Mouse (Mus musculus) thymus, adult 2 months (tissue): ENCODE data around the gene Akap7. TPM values are rescaled to one million over a fixed set of nuclear protein-coding genes. Genes with fewer than 3 reads are reported as not detected.

Experiments
- DNase-seq: peaks from one replicate; pipeline ENCODE4 v3.0.0; 2021
- H3K27ac ChIP-seq: fragments of 200-500 bp; 2 replicates; pipeline ENCODE4 v1.5.1; 2012; ENCODE audit warnings: low read length, control low read depth; ENCODE audit not compliant: control insufficient read depth, insufficient read depth
- H3K27me3 ChIP-seq: fragments of 200-500 bp; 2 replicates; pipeline ENCODE4 v1.6.1; 2012; ENCODE audit warnings: mild to moderate bottlenecking, low read length, moderate library complexity, mixed read lengths; ENCODE audit not compliant: control insufficient read depth, insufficient read depth
- H3K36me3 ChIP-seq: fragments of 200-500 bp; 2 replicates; pipeline ENCODE4 v1.6.1; 2012; ENCODE audit warnings: mild to moderate bottlenecking, low read length, moderate library complexity; ENCODE audit not compliant: control insufficient read depth, insufficient read depth
- H3K4me1 ChIP-seq: fragments of 200-500 bp; replicated peaks from 2 replicates; pipeline ENCODE4 v1.6.1; 2012; ENCODE audit warnings: low read length; ENCODE audit not compliant: control insufficient read depth, insufficient read depth
- H3K4me3 ChIP-seq: fragments of 200-500 bp; 2 replicates; pipeline ENCODE4 v1.5.1; 2012; ENCODE audit warnings: mild to moderate bottlenecking, low read length, control low read depth, moderate library complexity; ENCODE audit not compliant: control insufficient read depth, insufficient read depth
- CTCF ChIP-seq: fragments of 200-500 bp; IDR thresholded peaks from 2 replicates; pipeline ENCODE4 v1.5.1; 2012; ENCODE audit warnings: mild to moderate bottlenecking, control low read depth, low read length, moderate library complexity, borderline replicate concordance; ENCODE audit not compliant: control insufficient read depth, poor library complexity, insufficient read depth; ENCODE audit errors: extremely low read depth
- POLR2A ChIP-seq: fragments of 200-500 bp; IDR thresholded peaks from 2 replicates; pipeline ENCODE4 v1.6.1; 2012; ENCODE audit warnings: mild to moderate bottlenecking, low read length, control low read depth, moderate library complexity; ENCODE audit not compliant: control insufficient read depth, poor library complexity, insufficient read depth; ENCODE audit errors: extremely low read depth
- WGBS: fragments of 180-500 bp; shearing (Covaris S2); methylation state at CpG from one replicate; pipeline ENCODE4 v1.1.7; 2018; 5-methylcytosine and 5-hydroxymethylcytosine counted together
- polyA plus RNA-seq: library from polyadenylated mRNA; depleted of rRNA; stranded (reverse); fragments of >200 nt; gene quantifications from 2 replicates; pipeline ENCODE4 v1.2.3, GENCODE M21; 2012

Akap7 gene
- polyA plus RNA-seq, 1 experiment = 1.8 TPM

DNA sequence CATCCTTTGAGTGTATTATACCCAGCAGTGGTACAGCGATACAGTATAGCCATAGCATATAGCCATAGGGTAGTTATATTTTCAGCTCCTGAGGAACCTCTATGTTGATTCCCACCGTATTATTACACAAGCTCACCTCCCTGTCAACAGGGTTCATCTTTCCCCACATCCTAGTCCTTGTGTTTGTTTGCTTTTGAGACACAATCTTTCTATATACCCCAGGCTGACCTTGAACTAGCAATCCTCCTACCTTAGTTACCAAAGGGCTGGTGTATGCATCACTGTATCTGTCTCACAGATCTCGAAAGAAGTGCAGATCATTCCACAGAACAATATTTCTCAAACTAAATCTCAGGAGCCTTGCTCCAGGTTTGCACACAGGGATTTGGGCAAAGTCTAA is 13.9 kb downstream of the Akap7 start:
- no peak for DNase-seq
- TF ChIP-seq POLR2A (no peak), CTCF (no peak)
- WGBS = 98% methylated on average over 3 of the region's 3 CpGs
- Histone ChIP-seq H3K27me3 (no peaks in the 10 kb centered on the region), H3K36me3 (no peaks in the 10 kb centered on the region), H3K4me3 (no peak overlapping the region), H3K27ac (no peak overlapping the region), H3K4me1 (0 out of 2 replicates have a peak, but pooled peaks cover 2% of the 10 kb centered on the region)

DNA sequence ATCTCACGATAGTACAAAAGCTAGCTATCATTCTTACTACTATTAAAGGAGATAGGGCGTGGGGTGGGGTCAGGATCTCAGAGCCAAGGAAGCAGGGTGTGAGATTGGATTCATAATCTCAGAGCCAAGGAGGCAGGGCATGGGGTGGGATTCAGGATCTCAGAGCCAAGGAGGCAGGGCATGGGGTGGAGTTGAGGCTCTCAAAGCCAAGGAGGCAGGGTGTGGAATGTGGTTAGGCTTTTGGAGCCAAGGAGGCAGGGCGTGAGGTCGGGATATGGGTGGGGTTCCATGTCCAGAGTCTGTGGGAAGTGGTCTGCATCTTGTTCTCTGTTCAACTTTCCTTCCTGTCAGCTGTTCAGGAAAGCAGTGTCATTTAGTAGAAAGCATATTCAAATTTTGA is 16.6 kb downstream of the Akap7 start:
- no peak overlapping the region for H3K27ac ChIP-seq
- no peak for DNase-seq
- no peak overlapping the region for H3K4me3 ChIP-seq
- no peaks in the 10 kb centered on the region for H3K36me3 ChIP-seq
- no peaks in the 10 kb centered on the region for H3K27me3 ChIP-seq
- 80% methylated on average over 4 of the region's 4 CpGs for WGBS
- TF ChIP-seq POLR2A (no peak), CTCF (no peak)
- H3K4me1 ChIP-seq = no peaks in the 10 kb centered on the region

DNA sequence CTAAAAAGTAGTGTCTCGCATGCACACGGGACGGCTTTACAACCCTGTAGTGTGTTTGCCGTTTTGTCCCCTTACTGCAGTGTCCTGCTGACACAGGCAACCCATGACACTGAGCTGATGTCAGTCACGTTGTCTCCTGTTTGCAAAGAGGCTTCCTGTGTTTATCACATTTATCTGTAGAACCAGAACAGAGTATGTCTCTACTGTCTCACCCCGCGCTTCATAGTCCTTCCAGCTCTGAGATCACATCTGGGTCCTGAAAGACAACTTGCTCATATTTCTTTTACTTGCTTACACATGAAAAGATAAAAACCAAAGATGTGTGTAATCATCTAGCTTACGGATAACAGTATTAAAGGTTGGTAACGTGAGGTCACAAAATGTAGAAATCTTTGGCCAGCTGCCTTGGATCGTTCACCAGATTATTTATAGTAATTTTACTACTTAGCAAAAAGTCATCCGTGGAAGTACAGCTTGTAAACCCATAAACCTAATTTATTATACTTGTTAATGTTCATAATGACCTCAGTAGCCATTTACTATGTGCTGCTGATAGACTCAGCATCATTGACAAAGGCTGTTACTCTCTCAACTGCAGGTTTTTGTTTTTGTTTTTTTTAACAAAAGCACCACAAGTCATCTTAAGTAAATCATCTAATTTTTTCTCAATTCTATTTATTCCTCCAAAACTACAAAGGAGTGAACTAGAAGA is 22.4 kb downstream of the Akap7 start:
- Histone ChIP-seq H3K4me1 (no peaks in the 10 kb centered on the region), H3K4me3 (no peak overlapping the region), H3K36me3 (no peaks in the 10 kb centered on the region), H3K27me3 (no peaks in the 10 kb centered on the region), H3K27ac (no peak overlapping the region)
- TF ChIP-seq POLR2A (no peak), CTCF (no peak)
- WGBS = 90% methylated on average over 11 of the region's 11 CpGs
- DNase-seq = no peak

DNA sequence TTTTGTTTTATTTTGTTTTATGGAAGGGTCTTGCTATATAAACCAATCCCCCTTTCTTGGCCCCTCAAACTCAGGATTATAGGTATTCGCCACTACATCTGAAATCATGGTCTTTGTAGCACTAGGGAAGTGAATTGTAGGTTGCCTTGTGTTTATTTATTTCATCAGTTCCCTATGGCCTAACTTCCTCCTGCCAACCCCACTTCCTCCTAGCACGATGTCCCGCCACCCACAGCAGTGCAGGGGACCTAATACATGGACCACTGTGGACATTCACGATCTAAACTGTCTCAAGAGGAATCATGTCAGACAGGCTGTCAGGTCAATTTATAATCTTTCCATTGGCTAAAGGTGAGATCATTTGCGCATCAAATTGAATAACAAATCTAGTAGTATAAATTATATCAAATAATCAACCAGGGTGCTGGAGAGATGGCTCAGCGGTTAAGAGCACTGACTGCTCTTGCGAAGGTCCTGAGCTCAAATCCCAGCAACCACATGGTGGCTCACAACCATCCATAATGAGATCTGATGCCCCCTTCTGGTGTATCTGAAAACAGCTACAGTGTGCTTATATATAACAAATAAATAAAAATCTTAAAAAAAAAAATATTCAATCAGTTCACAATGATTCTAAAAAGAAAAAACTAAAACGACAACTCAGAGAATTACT is 23.1 kb downstream of the Akap7 start:
- H3K4me1 ChIP-seq = no peaks in the 10 kb centered on the region
- no peak for TF ChIP-seq POLR2A
- TF ChIP-seq CTCF = no peak
- no peak overlapping the region for H3K4me3 ChIP-seq
- no peak for DNase-seq
- WGBS = 83% methylated on average over 8 of the region's 8 CpGs
- no peaks in the 10 kb centered on the region for H3K36me3 ChIP-seq
- no peak overlapping the region for H3K27ac ChIP-seq
- no peaks in the 10 kb centered on the region for H3K27me3 ChIP-seq

DNA sequence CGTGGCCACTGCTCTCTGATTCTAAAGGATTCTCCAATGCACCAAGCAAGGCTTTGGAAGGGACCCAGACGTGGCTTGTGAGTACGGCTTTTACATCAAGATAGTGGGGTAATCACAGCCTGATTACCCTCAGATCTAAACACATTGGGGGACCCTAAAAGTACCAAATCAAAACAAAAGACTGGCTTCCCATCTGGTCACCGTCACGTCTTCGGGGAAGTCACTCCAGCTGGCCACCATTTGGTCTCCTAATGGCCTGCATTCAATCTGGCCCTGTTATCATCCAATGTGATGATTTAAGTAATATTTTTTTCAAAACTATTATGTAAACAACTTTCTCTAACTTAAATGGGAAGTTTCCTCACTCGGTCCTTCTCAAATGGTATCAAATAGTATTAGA is 24.3 kb downstream of the Akap7 start:
- no peaks in the 10 kb centered on the region for H3K36me3 ChIP-seq
- TF ChIP-seq POLR2A (no peak), CTCF (no peak)
- no peak overlapping the region for H3K27ac ChIP-seq
- 97% methylated on average over 7 of the region's 7 CpGs for WGBS
- no peaks in the 10 kb centered on the region for H3K4me1 ChIP-seq
- no peak overlapping the region for H3K4me3 ChIP-seq
- no peak for DNase-seq
- H3K27me3 ChIP-seq = no peaks in the 10 kb centered on the region

DNA sequence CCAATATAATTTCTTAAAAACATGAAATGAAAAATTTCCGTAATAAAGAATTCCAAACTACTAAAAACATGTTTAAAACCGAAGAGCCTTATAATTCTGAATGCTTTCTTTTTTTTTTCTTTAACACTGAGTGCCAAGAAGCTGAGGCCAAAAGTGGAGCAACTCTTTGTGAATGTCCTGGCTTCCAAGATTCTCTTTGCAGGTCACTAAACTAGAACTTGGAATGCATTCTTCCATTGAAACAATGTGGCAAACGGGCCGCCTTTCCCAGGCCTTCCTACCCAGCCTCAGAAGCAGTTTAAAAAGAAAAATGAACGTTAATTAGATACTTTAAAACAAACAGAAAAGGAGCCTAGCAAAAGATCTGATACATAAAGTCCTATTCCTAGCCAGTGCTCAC is 27.5 kb downstream of the Akap7 start:
- 96% methylated on average over 5 of the region's 5 CpGs for WGBS
- DNase-seq = no peak
- no peak for TF ChIP-seq CTCF
- TF ChIP-seq POLR2A = no peak

More for the DNA sequence above, 27.5 kb downstream of the Akap7 start:
- no peak overlapping the region for H3K27ac ChIP-seq
- no peak overlapping the region for H3K4me3 ChIP-seq
- H3K4me1 ChIP-seq = no peaks in the 10 kb centered on the region
- H3K27me3 ChIP-seq = no peaks in the 10 kb centered on the region
- H3K36me3 ChIP-seq = no peaks in the 10 kb centered on the region
